Mouse (Mus musculus): Measurements from ENCODE around the gene Kcnb1.

DNA sequence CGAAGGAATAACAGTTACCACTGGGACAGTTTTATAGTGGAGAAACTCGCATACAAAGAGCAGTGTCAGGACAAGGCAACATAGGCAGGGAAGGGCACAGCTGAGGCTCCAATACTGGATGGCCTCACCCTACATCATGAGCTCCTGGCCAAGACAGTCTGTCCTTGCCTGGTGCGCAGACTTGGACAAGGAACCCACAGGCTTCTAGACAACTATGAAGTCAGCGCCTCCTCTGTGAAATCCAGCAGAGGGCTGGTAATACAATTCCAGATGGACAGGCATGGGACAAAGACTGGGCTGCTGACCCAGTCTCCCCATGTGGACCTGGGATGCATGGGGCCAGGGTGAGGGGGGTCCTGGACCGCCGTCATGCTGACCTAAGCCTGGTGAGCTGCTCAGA is 34.2 kb upstream of the Kcnb1 start:
- TF ChIP-seq POLR2A (IDR thresholded peaks at IDR 0.05; ENCODE audit: low read depth, low read length) (no peak), CTCF (IDR thresholded peaks at IDR 0.05; ENCODE audit: extremely low read depth, insufficient read depth, insufficient read length, insufficient replicate concordance) (no peak)

Data from spleen, adult 2 months (tissue).